Mouse (Mus musculus): ENCODE measurements around the gene Tmem33. TPM values are rescaled to one million over a fixed set of nuclear protein-coding genes. Genes with fewer than 3 reads are reported as not detected.

The Tmem33 gene
- total RNA-seq, 1 experiment = 118 TPM

GRCm38 (mm10) chr5:67260159-67260530 lies 220 bp upstream of the Tmem33 start:
- TF ChIP-seq HCFC1 (IDR thresholded peaks at IDR 0.05; ENCODE audit: borderline replicate concordance, insufficient read depth, low read length) (no peak), ZNF384 (IDR thresholded peaks at IDR 0.05; ENCODE audit: low read depth, low read length) (0 out of 2 replicates have a peak, but pooled peaks have one; percentile 62), ZC3H11A (IDR thresholded peaks at IDR 0.05; ENCODE audit: borderline replicate concordance, low read depth, low read length) (no peak)
- H3K27ac ChIP-seq (ENCODE audit: insufficient read depth, low read depth, low read length, poor library complexity, severe bottlenecking) = no peak overlapping the region
- H3K9me3 ChIP-seq (ENCODE audit: control insufficient read depth, insufficient read depth, low read depth, low read length) = no peaks in the 10 kb centered on the region
- H3K4me1 ChIP-seq (ENCODE audit: control insufficient read depth in 2 of 2, insufficient read depth in 2 of 2, low read length in 2 of 2, poor library complexity in 1 of 2) = peaks cover 0 to 2% of the 10 kb centered on the region in 2 experiments; a peak in 2 of 4 replicates
- H3K4me3 ChIP-seq (ENCODE audit: insufficient read depth in 1 of 2, low read depth in 1 of 2, low read length in 2 of 2, poor library complexity in 1 of 2, severe bottlenecking in 1 of 2) = peak overlapping the region; percentile 41 to 94; a peak in 3 of 4 replicates
- DNase-seq (ENCODE audit: low read depth, low spot score) = no peak
- in situ Hi-C loops (cut with MboI; ENCODE audit: low sequenced_read_pairs in 2 of 2, unreplicated experiment in 2 of 2) = no loop called here
- peaks cover 8% of the 10 kb centered on the region for H3K36me3 ChIP-seq (ENCODE audit: control insufficient read depth, insufficient read depth, low read length, poor library complexity, severe bottlenecking)
- peak overlapping the region; percentile 44; the same call in 1 of the 2 replicates for H3K9ac ChIP-seq (ENCODE audit: insufficient read depth, low read depth, low read length, poor library complexity, severe bottlenecking)

- Histone ChIP-seq H3K9ac (ENCODE audit: insufficient read depth, low read depth, low read length, poor library complexity, severe bottlenecking) (no peak overlapping the region), H3K36me3 (ENCODE audit: control insufficient read depth, insufficient read depth, low read length, poor library complexity, severe bottlenecking) (peaks cover 13% of the 10 kb centered on the region), H3K27ac (ENCODE audit: insufficient read depth, low read depth, low read length, poor library complexity, severe bottlenecking) (no peak overlapping the region), H3K4me3 (ENCODE audit: insufficient read depth in 1 of 2, low read depth in 1 of 2, low read length in 2 of 2, poor library complexity in 1 of 2, severe bottlenecking in 1 of 2) (no peak overlapping the region), H3K9me3 (ENCODE audit: control insufficient read depth, insufficient read depth, low read depth, low read length) (no peaks in the 10 kb centered on the region), H3K4me1 (ENCODE audit: control insufficient read depth in 2 of 2, insufficient read depth in 2 of 2, low read length in 2 of 2, poor library complexity in 1 of 2) (peaks cover 0 to 2% of the 10 kb centered on the region in 2 experiments; a peak in 1 of 4 replicates)
- TF ChIP-seq ZC3H11A (IDR thresholded peaks at IDR 0.05; ENCODE audit: borderline replicate concordance, low read depth, low read length) (no peak), ZNF384 (IDR thresholded peaks at IDR 0.05; ENCODE audit: low read depth, low read length) (no peak), CHD2 (IDR thresholded peaks at IDR 0.05; ENCODE audit: low read depth, low read length) (no peak)
- in situ Hi-C loops (cut with MboI; ENCODE audit: low sequenced_read_pairs in 2 of 2, unreplicated experiment in 2 of 2) = no loop called here
- no peak for DNase-seq (ENCODE audit: low read depth, low spot score)
These were observed 2.6 kb downstream of the Tmem33 start for GRCm38 (mm10) chr5:67262964-67263363.

- H3K36me3 ChIP-seq (ENCODE audit: control insufficient read depth, insufficient read depth, low read length, poor library complexity, severe bottlenecking) = peaks cover 16% of the 10 kb centered on the region
- in situ Hi-C loops (cut with MboI; ENCODE audit: low sequenced_read_pairs in 2 of 2, unreplicated experiment in 2 of 2) = no loop called here
- H3K9me3 ChIP-seq (ENCODE audit: control insufficient read depth, insufficient read depth, low read depth, low read length) = no peaks in the 10 kb centered on the region
- no peak for DNase-seq (ENCODE audit: low read depth, low spot score)
- TF ChIP-seq ZC3H11A (IDR thresholded peaks at IDR 0.05; ENCODE audit: borderline replicate concordance, low read depth, low read length) (0 out of 2 replicates have a peak, but pooled peaks have one; percentile 42), MAFK (IDR thresholded peaks at IDR 0.05; ENCODE audit: insufficient read depth, low read depth, low read length) (no peak), ZNF384 (IDR thresholded peaks at IDR 0.05; ENCODE audit: low read depth, low read length) (peak; percentile 72), HCFC1 (IDR thresholded peaks at IDR 0.05; ENCODE audit: borderline replicate concordance, insufficient read depth, low read length) (no peak), CHD2 (IDR thresholded peaks at IDR 0.05; ENCODE audit: low read depth, low read length) (no peak)
- H3K4me3 ChIP-seq (ENCODE audit: insufficient read depth in 1 of 2, low read depth in 1 of 2, low read length in 2 of 2, poor library complexity in 1 of 2, severe bottlenecking in 1 of 2) = no peak overlapping the region
- H3K4me1 ChIP-seq (ENCODE audit: control insufficient read depth in 2 of 2, insufficient read depth in 2 of 2, low read length in 2 of 2, poor library complexity in 1 of 2) = peaks cover 0 to 2% of the 10 kb centered on the region in 2 experiments; a peak in 2 of 4 replicates
- H3K27ac ChIP-seq (ENCODE audit: insufficient read depth, low read depth, low read length, poor library complexity, severe bottlenecking) = no peak overlapping the region
- no peak overlapping the region for H3K9ac ChIP-seq (ENCODE audit: insufficient read depth, low read depth, low read length, poor library complexity, severe bottlenecking)
These were observed 5.7 kb downstream of the Tmem33 start for GRCm38 (mm10) chr5:67266106-67266505.

- H3K36me3 ChIP-seq (ENCODE audit: control insufficient read depth, insufficient read depth, low read length, poor library complexity, severe bottlenecking) = peaks cover 10% of the 10 kb centered on the region
- peak overlapping the region; percentile 18 to 48; a peak in 3 of 4 replicates for H3K4me3 ChIP-seq (ENCODE audit: insufficient read depth in 1 of 2, low read depth in 1 of 2, low read length in 2 of 2, poor library complexity in 1 of 2, severe bottlenecking in 1 of 2)
- no peaks in the 10 kb centered on the region; a peak in 2 of 4 replicates for H3K4me1 ChIP-seq (ENCODE audit: control insufficient read depth in 2 of 2, insufficient read depth in 2 of 2, low read length in 2 of 2, poor library complexity in 1 of 2)
- peak; percentile 24 for DNase-seq (ENCODE audit: low read depth, low spot score)
- TF ChIP-seq ZC3H11A (IDR thresholded peaks at IDR 0.05; ENCODE audit: borderline replicate concordance, low read depth, low read length) (no peak), CHD2 (IDR thresholded peaks at IDR 0.05; ENCODE audit: low read depth, low read length) (no peak), HCFC1 (IDR thresholded peaks at IDR 0.05; ENCODE audit: borderline replicate concordance, insufficient read depth, low read length) (no peak), MAFK (IDR thresholded peaks at IDR 0.05; ENCODE audit: insufficient read depth, low read depth, low read length) (no peak), ZNF384 (IDR thresholded peaks at IDR 0.05; ENCODE audit: low read depth, low read length) (no peak)
- no peak overlapping the region; the same call in 1 of the 2 replicates for H3K27ac ChIP-seq (ENCODE audit: insufficient read depth, low read depth, low read length, poor library complexity, severe bottlenecking)
- in situ Hi-C loops (cut with MboI; ENCODE audit: low sequenced_read_pairs in 2 of 2, unreplicated experiment in 2 of 2) = no loop called here
- no peaks in the 10 kb centered on the region for H3K9me3 ChIP-seq (ENCODE audit: control insufficient read depth, insufficient read depth, low read depth, low read length)
- no peak overlapping the region; the same call in 1 of the 2 replicates for H3K9ac ChIP-seq (ENCODE audit: insufficient read depth, low read depth, low read length, poor library complexity, severe bottlenecking)
These were observed 8.9 kb downstream of the Tmem33 start for GRCm38 (mm10) chr5:67269309-67269708.

GRCm38 (mm10) chr5:67279407-67279806 lies 19.0 kb downstream of the Tmem33 start:
- in situ Hi-C loops (cut with MboI; ENCODE audit: low sequenced_read_pairs in 2 of 2, unreplicated experiment in 2 of 2) = no loop called here
- Histone ChIP-seq H3K4me1 (ENCODE audit: control insufficient read depth in 2 of 2, insufficient read depth in 2 of 2, low read length in 2 of 2, poor library complexity in 1 of 2) (peaks cover 0 to 4% of the 10 kb centered on the region in 2 experiments; a peak in 1 of 4 replicates), H3K27ac (ENCODE audit: insufficient read depth, low read depth, low read length, poor library complexity, severe bottlenecking) (no peak overlapping the region), H3K9me3 (ENCODE audit: control insufficient read depth, insufficient read depth, low read depth, low read length) (no peaks in the 10 kb centered on the region), H3K4me3 (ENCODE audit: insufficient read depth in 1 of 2, low read depth in 1 of 2, low read length in 2 of 2, poor library complexity in 1 of 2, severe bottlenecking in 1 of 2) (no peak overlapping the region), H3K9ac (ENCODE audit: insufficient read depth, low read depth, low read length, poor library complexity, severe bottlenecking) (no peak overlapping the region), H3K36me3 (ENCODE audit: control insufficient read depth, insufficient read depth, low read length, poor library complexity, severe bottlenecking) (peaks cover 6% of the 10 kb centered on the region)
- DNase-seq (ENCODE audit: low read depth, low spot score) = no peak
- TF ChIP-seq CHD2 (IDR thresholded peaks at IDR 0.05; ENCODE audit: low read depth, low read length) (no peak), ZNF384 (IDR thresholded peaks at IDR 0.05; ENCODE audit: low read depth, low read length) (no peak)
